Mouse (Mus musculus): ENCODE results near the gene Vps9d1.

Vps9d1 gene

GRCm38 (mm10) chr8:123234918-123235519, 19.1 kb downstream of the Vps9d1 start:
- TF ChIP-seq GATA4 (IDR thresholded peaks at IDR 0.05; ENCODE audit: insufficient replicate concordance, low read length), result no peak

- no peak for TF ChIP-seq GATA4 (IDR thresholded peaks at IDR 0.05; ENCODE audit: insufficient replicate concordance, low read length)
These were observed 20.4 kb downstream of the Vps9d1 start for GRCm38 (mm10) chr8:123233760-123234159.

GRCm38 (mm10) chr8:123233300-123233699, 20.8 kb downstream of the Vps9d1 start:
- TF ChIP-seq GATA4 (IDR thresholded peaks at IDR 0.05; ENCODE audit: insufficient replicate concordance, low read length), result no peak

- TF ChIP-seq GATA4 (IDR thresholded peaks at IDR 0.05; ENCODE audit: insufficient replicate concordance, low read length), result no peak
These were observed 21.6 kb downstream of the Vps9d1 start for GRCm38 (mm10) chr8:123232553-123232952.

GRCm38 (mm10) chr8:123231742-123232141, 22.4 kb downstream of the Vps9d1 start:
- no peak for TF ChIP-seq GATA4 (IDR thresholded peaks at IDR 0.05; ENCODE audit: insufficient replicate concordance, low read length)

GRCm38 (mm10) chr8:123228416-123228815, 25.7 kb downstream of the Vps9d1 start:
- no peak for TF ChIP-seq GATA4 (IDR thresholded peaks at IDR 0.05; ENCODE audit: insufficient replicate concordance, low read length)

- no peak; the same call in 1 of the 2 replicates for TF ChIP-seq GATA4 (IDR thresholded peaks at IDR 0.05; ENCODE audit: insufficient replicate concordance, low read length)
These were observed 29.6 kb downstream of the Vps9d1 start, which contains the start of gene Cdk10 for GRCm38 (mm10) chr8:123224278-123225266. Cdk10 (plus strand) TSS chr8:123224842.

- TF ChIP-seq GATA4 (IDR thresholded peaks at IDR 0.05; ENCODE audit: insufficient replicate concordance, low read length), result no peak
These were observed 33.2 kb downstream of the Vps9d1 start for GRCm38 (mm10) chr8:123220917-123221316.

- no peak for TF ChIP-seq GATA4 (IDR thresholded peaks at IDR 0.05; ENCODE audit: insufficient replicate concordance, low read length)
These were observed 38.7 kb downstream of the Vps9d1 start for GRCm38 (mm10) chr8:123215430-123215829.

GRCm38 (mm10) chr8:123213118-123213772, 40.9 kb downstream of the Vps9d1 start:
- no peak for TF ChIP-seq GATA4 (IDR thresholded peaks at IDR 0.05; ENCODE audit: insufficient replicate concordance, low read length)

- TF ChIP-seq GATA4 (IDR thresholded peaks at IDR 0.05; ENCODE audit: insufficient replicate concordance, low read length), result peak; percentile 35; the same call in 1 of the 2 replicates
These were observed 41.6 kb downstream of the Vps9d1 start, which contains the start of the genes Chmp1a and Spata33 for GRCm38 (mm10) chr8:123212321-123213117. Chmp1a (minus strand) TSS chr8:123212763. Spata33 (plus strand) TSS chr8:123212832.

- no peak for TF ChIP-seq GATA4 (IDR thresholded peaks at IDR 0.05; ENCODE audit: insufficient replicate concordance, low read length)
These were observed 42.3 kb downstream of the Vps9d1 start for GRCm38 (mm10) chr8:123211876-123212275.

GRCm38 (mm10) chr8:123203571-123203970, 50.6 kb downstream of the Vps9d1 start:
- no peak for TF ChIP-seq GATA4 (IDR thresholded peaks at IDR 0.05; ENCODE audit: insufficient replicate concordance, low read length)

- no peak for TF ChIP-seq GATA4 (IDR thresholded peaks at IDR 0.05; ENCODE audit: insufficient replicate concordance, low read length)
These were observed 51.9 kb downstream of the Vps9d1 start for GRCm38 (mm10) chr8:123202288-123202687.
